Mouse (Mus musculus) layer of hippocampus, adult 2 months (tissue): ENCODE data around the gene Zfp398. TPM values are rescaled to one million over a fixed set of nuclear protein-coding genes. Genes with fewer than 3 reads are reported as not detected.

ENCODE experiments used
- DNase-seq, 2 experiments: peaks; one replicate each; pipeline ENCODE4 v3.0.0; 2022; ENCODE audit warnings: low spot score in 2 of 2
- H3K27ac ChIP-seq: fragments of 200-600 bp; 2 replicates; pipeline ENCODE4 v1.8.1; 2022
- H3K4me3 ChIP-seq: fragments of 200-600 bp; 2 replicates; pipeline ENCODE4 v1.8.1; 2022; ENCODE audit warnings: mild to moderate bottlenecking
- CTCF ChIP-seq: fragments of 200-600 bp; conservative IDR thresholded peaks from 2 replicates; pipeline ENCODE4 v1.8.1; 2022; ENCODE audit warnings: antibody characterized with exemption, mild to moderate bottlenecking, moderate library complexity
- long read RNA-seq, 2 experiments: library from polyadenylated mRNA; stranded (forward); transcript quantifications; one replicate each; pipeline ENCODE4 v2.0.0; 2021; ENCODE audit warnings: borderline mapping rate in 2 of 2
- total RNA-seq, 2 experiments: library from RNA; stranded (reverse); gene quantifications; 2 replicates each; pipeline ENCODE4 v1.2.3; 2021

The Zfp398 gene
- total RNA-seq = 10 to 100 TPM; 21.9 to 22.5 TPM
- long read RNA-seq, experiment 1, partial matches to known transcripts = 1 of 6 reads
- long read RNA-seq, experiment 1, other reads (novel, unspliced or antisense) = 4 of 6 reads
- long read RNA-seq, experiment 2, partial matches to known transcripts = 1 of 5 reads
- long read RNA-seq, experiment 2, other reads (novel, unspliced or antisense) = 2 of 5 reads

GRCm38 (mm10) chr6:47835482-47835983 is at the start of gene Zfp398:
Gene Zfp398 (plus strand): TSS chr6:47835661.
- H3K27ac ChIP-seq = peak within 1 kb of the TSS; percentile 95
- peak; percentile 95 to 99 for DNase-seq
- TF ChIP-seq CTCF = peak; percentile 100
- peak within 1 kb of the TSS; percentile 71 for H3K4me3 ChIP-seq

GRCm38 (mm10) chr6:47787941-47788736 is 47.3 kb upstream of the Zfp398 start:
- H3K27ac ChIP-seq = peak overlapping the region; percentile 100
- peak overlapping the region; percentile 66 for H3K4me3 ChIP-seq
- DNase-seq = peak; percentile 80 to 86
- peak; percentile 56 for TF ChIP-seq CTCF

GRCm38 (mm10) chr6:47788821-47789220 is 46.6 kb upstream of the Zfp398 start:
- DNase-seq = no peak
- no peak for TF ChIP-seq CTCF
- H3K27ac ChIP-seq = peak overlapping the region; percentile 100
- peak overlapping the region; percentile 66 for H3K4me3 ChIP-seq

- H3K4me3 ChIP-seq = no peak overlapping the region
- DNase-seq = no peak
- TF ChIP-seq CTCF = no peak
These were observed 44.7 kb upstream of the Zfp398 start for GRCm38 (mm10) chr6:47790745-47791144.

GRCm38 (mm10) chr6:47792533-47792932 is 42.9 kb upstream of the Zfp398 start:
- DNase-seq = no peak
- Histone ChIP-seq H3K27ac (no peak overlapping the region), H3K4me3 (no peak overlapping the region)
- no peak for TF ChIP-seq CTCF

More at GRCm38 (mm10) chr6:47790745-47791144, 44.7 kb upstream of the Zfp398 start:
- H3K27ac ChIP-seq = no peak overlapping the region

GRCm38 (mm10) chr6:47793284-47793683 is 42.2 kb upstream of the Zfp398 start:
- no peak for TF ChIP-seq CTCF
- Histone ChIP-seq H3K4me3 (no peak overlapping the region), H3K27ac (no peak overlapping the region)
- DNase-seq = no peak

GRCm38 (mm10) chr6:47794106-47794830 is 41.2 kb upstream of the Zfp398 start:
- TF ChIP-seq CTCF = peak; percentile 74
- Histone ChIP-seq H3K4me3 (no peak overlapping the region), H3K27ac (no peak overlapping the region)
- peak in 1 of 2 experiments; percentile 47 for DNase-seq

- peak in 1 of 2 experiments; percentile 56 for DNase-seq
- no peak overlapping the region for H3K4me3 ChIP-seq
- no peak overlapping the region for H3K27ac ChIP-seq
- peak; percentile 90 for TF ChIP-seq CTCF
These were observed 36.4 kb upstream of the Zfp398 start for GRCm38 (mm10) chr6:47799079-47799478.

- no peak overlapping the region for H3K4me3 ChIP-seq
- no peak for DNase-seq
- no peak overlapping the region for H3K27ac ChIP-seq
- no peak for TF ChIP-seq CTCF
These were observed 29.9 kb upstream of the Zfp398 start for GRCm38 (mm10) chr6:47805520-47805919.

- no peak overlapping the region for H3K4me3 ChIP-seq
- peak overlapping the region; percentile 70; the same call in 1 of the 2 replicates for H3K27ac ChIP-seq
- TF ChIP-seq CTCF = no peak
- DNase-seq = peak in 1 of 2 experiments; percentile 34
These were observed 28.0 kb upstream of the Zfp398 start for GRCm38 (mm10) chr6:47807419-47807818.

GRCm38 (mm10) chr6:47808545-47808944 is 26.9 kb upstream of the Zfp398 start:
- H3K27ac ChIP-seq = peak overlapping the region; percentile 70
- H3K4me3 ChIP-seq = no peak overlapping the region
- no peak for TF ChIP-seq CTCF
- peak in 1 of 2 experiments; percentile 12 for DNase-seq

- DNase-seq = no peak
- Histone ChIP-seq H3K27ac (peak overlapping the region; percentile 61; the same call in 1 of the 2 replicates), H3K4me3 (no peak overlapping the region)
- no peak for TF ChIP-seq CTCF
These were observed 26.4 kb upstream of the Zfp398 start for GRCm38 (mm10) chr6:47809053-47809452.

GRCm38 (mm10) chr6:47810181-47810580 is 25.3 kb upstream of the Zfp398 start:
- H3K27ac ChIP-seq = no peak overlapping the region
- no peak for DNase-seq
- peak; percentile 39 for TF ChIP-seq CTCF
- no peak overlapping the region for H3K4me3 ChIP-seq
